Mouse (Mus musculus): ENCODE results near the gene Zfand5.

The Zfand5 gene

GRCm38 (mm10) chr19:21329770-21330169 lies 57.7 kb downstream of the Zfand5 start:
- no peak for DNase-seq (ENCODE audit: low spot score)

- DNase-seq (ENCODE audit: low spot score): no peak
Measured at GRCm38 (mm10) chr19:21330305-21331115, 58.4 kb downstream of the Zfand5 start.

GRCm38 (mm10) chr19:21331621-21332155 lies 59.6 kb downstream of the Zfand5 start:
- DNase-seq (ENCODE audit: low spot score): no peak

Data from T-cell, adult 2 months (primary cell).